Mouse (Mus musculus) left cerebral cortex, postnatal 14 days (tissue): ENCODE measurements at regions not wholly inside any gene's neighbourhood (a gene's known extent, or its start where the extent isn't known, plus 50 kb on each side); places are given as distances from the start of the nearest gene placed in this dataset.
"Not testable (repeated sequence)": the region's sequence is repeated elsewhere in the genome, so short reads cannot be mapped to it uniquely, and the experiment has no call there.

Source experiments
- DNase-seq, 2 experiments: peaks; one replicate each; pipeline ENCODE4 v3.0.0; 2021 to 2022; ENCODE audit warnings: low spot score in 2 of 2, mixed read lengths in 1 of 2
- intact Hi-C: fragments of 180-260 bp; cut with DNase I; formaldehyde crosslinking; loops from one replicate; pipeline ENCODE4 v1.15.1; 2025

DNA sequence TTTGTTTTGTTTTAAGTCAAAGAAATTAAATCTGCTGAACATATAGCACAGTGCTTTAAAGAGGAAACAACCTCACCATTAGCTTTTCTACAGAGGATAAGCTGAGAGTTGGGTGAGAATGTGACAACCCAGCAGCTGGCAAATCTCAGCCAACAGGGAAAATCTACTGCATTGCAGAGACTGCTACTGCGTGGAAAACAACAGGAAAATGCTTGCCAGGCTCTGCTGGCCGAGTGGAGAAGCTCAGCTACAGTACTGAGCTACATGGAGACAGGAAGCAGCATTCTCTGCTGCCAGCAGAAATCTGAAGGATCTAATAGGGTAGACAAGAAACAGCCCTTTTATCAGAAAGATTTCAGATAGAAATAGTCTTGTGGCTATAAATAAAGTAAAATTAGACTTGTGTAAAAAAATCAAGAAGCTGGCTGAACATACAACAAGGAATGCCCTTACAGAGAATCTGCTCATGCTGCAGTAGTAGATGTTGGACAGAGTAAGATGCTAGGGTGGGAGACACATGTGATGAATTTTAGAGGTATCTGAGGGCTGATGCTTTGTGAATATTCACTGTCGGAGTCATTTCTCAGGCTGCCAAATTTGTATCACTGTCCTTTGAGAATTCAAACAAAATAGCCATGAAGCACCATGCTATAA is 382.1 kb downstream of the Rad51ap2 start:
- DNase-seq: peak; percentile 43 to 47
- intact Hi-C loops: no loop called here

DNA sequence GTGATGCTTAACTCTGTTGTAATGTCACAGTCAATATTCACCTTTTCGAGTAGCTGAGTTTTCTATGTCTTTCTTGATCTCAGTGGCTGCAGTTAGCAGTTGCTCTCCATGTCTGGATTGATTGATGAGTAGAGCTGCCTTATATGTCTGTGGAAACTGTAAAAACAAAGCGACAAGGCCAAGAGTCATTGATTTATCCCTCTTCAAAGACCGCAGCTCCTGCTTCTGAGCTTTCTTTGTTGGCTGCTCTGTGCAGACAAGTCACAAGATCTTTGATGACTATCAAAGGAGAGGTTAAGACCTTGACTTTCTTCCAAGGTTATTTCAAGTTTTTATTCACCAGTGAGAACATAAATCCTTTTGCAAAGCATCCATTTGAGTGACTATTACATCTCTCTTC is 395.2 kb downstream of the Rad51ap2 start:
- intact Hi-C loops: no loop called here
- DNase-seq: no peak

- DNase-seq, intact Hi-C loops: not testable (repeated sequence)
Observed at GRCm38 (mm10) chr12:11881809-11882208, 380.1 kb upstream of the Fam49a start.

DNA sequence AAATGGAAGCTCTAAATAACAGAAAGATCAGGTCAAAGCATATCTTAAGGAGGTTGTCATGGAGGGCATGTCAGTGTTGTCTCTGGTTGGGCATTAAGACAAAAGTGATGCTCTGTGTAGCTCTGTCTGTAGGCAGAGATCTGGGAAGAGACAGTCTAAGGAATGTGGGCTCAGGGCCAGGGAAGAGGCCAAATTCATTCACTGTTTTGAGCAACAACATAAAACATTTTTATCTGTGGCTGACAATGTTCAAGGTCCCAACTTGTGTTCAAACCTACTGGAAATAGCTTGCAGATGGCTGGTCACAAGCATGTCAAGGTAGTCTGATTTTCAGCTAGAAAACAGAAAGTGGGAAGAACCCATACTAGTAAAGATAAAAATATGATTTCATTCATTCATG is 374.6 kb upstream of the Fam49a start:
- DNase-seq: no peak
- intact Hi-C loops: no loop called here

DNA sequence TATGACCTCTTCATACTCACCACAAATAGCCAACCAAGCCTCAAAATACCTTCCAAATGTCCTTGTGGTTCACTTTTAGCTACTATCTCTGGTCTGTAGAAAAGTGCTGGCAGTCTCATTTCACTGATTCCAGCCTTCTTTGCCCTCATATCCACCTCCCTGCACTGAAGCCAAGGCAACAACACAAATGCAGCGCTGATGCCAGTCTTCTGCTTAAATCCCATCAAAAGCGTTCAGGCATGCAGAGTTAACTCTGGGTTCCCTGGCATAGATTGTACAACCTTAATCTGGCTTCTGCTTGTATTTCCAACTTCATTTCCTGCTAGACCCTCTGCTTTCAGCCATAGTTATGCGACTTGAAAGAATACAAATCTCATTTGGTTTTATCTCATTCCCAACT is 362.9 kb upstream of the Fam49a start:
- intact Hi-C loops: no loop called here
- DNase-seq: no peak

DNA sequence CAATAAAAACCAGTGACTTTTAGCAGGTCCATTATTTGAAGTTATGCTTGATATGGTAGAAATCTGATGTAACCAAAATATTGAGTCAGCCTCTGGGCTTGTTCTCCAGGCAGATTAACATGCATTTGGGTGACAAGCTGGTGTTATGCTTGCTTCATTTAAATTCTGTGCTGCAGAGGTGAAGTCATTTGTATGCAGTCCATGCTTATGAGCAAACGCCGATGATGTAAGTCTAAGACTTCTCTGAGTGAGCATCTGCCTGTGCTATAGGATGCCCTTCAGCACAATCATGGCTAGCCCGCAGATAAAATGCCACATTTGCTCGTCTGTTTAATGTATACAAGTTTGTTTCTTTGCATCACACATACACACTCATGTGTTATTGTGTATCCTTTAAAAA is 355.4 kb upstream of the Fam49a start:
- peak in 1 of 2 experiments; percentile 23 for DNase-seq
- intact Hi-C loops: no loop called here
